Mouse (Mus musculus) bone marrow macrophage, adult 2 months (primary cell): ENCODE measurements at regions not wholly inside any gene's neighbourhood (a gene's known extent, or its start where the extent isn't known, plus 50 kb on each side); places are given as distances from the start of the nearest gene placed in this dataset.

Experiments
- CTCF ChIP-seq: IDR thresholded peaks from 2 replicates; pipeline ENCODE4 v1.5.1; 2012; ENCODE audit warnings: low read depth, mild to moderate bottlenecking, low read length, moderate library complexity
- POLR2A ChIP-seq: IDR thresholded peaks from 2 replicates; pipeline ENCODE4 v1.6.1; 2012; ENCODE audit warnings: mild to moderate bottlenecking, low read depth, low read length, borderline replicate concordance

DNA sequence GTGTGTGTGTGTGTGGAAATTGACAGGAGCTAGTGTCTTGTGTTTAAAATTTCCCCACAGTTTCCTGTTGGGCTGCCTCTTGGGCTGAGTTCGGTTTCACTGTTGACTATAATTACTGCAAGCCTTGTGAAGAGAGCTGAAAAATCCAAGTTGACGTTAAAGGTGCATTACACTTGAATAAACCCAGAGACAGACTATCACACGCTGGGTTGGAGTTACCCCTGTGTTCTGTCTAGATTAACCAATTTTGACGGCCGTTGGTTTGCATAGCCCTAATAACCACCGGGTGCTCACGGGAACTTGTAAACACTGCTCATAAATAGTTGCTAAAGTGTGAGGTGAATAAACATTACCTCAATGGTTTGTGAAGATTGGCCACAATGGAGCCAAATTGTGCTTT is 398.1 kb downstream of the Fgf9 start:
- TF ChIP-seq CTCF (no peak), POLR2A (no peak)
